Mouse (Mus musculus) intestine, embryonic 16.5 days (tissue): Measurements from ENCODE around the gene Laptm5. TPM values are rescaled to one million over a fixed set of nuclear protein-coding genes. Genes with fewer than 3 reads are reported as not detected.
A peak's percentile ranks its signal among the peaks of the same experiment; 100 is the strongest.

Experiments
- ATAC-seq: fragments of 200-750 bp; cut with Nextera tagmentation; 2 replicates; pipeline ENCODE4 v1.8.0; 2017; ENCODE audit warnings: moderate TSS enrichment, moderate library complexity
- H3K27ac ChIP-seq: fragments of 300-500 bp; sonication (generic); 2 replicates; pipeline ENCODE4 v1.5.1; 2014; ENCODE audit warnings: mild to moderate bottlenecking, low read length
- H3K27me3 ChIP-seq: fragments of 300-500 bp; sonication (generic); replicated peaks from 2 replicates; pipeline ENCODE4 v1.6.1; 2014; ENCODE audit warnings: low read length, control low read depth, mixed read lengths; ENCODE audit not compliant: control insufficient read depth, insufficient read depth
- H3K36me3 ChIP-seq: fragments of 300-500 bp; sonication (generic); 2 replicates; pipeline ENCODE4 v1.6.1; 2014; ENCODE audit warnings: low read length, control low read depth; ENCODE audit not compliant: control insufficient read depth, insufficient read depth
- H3K4me1 ChIP-seq: fragments of 300-500 bp; sonication (generic); 2 replicates; pipeline ENCODE4 v1.6.1; 2014; ENCODE audit warnings: low read length, control low read depth, mixed read lengths; ENCODE audit not compliant: control insufficient read depth, insufficient read depth
- H3K4me2 ChIP-seq: fragments of 300-500 bp; sonication (generic); 2 replicates; pipeline ENCODE4 v1.6.1; 2014; ENCODE audit warnings: low read depth, low read length, control low read depth
- H3K4me3 ChIP-seq: fragments of 300-500 bp; sonication (generic); 2 replicates; pipeline ENCODE4 v1.5.1; 2014; ENCODE audit warnings: mild to moderate bottlenecking, low read length
- H3K9ac ChIP-seq: fragments of 300-500 bp; sonication (generic); 2 replicates; pipeline ENCODE4 v1.6.1; 2014; ENCODE audit warnings: low read depth, low read length
- H3K9me3 ChIP-seq: fragments of 300-500 bp; sonication (generic); 2 replicates; pipeline ENCODE4 v1.6.1; 2016; ENCODE audit warnings: low read length, control low read depth; ENCODE audit not compliant: control insufficient read depth
- WGBS: fragments of 180-500 bp; shearing (Covaris S2); extraction: QIAGEN DNeasy Blood & Tissue Kit; methylation state at CpG from one replicate; pipeline ENCODE4 v1.1.7; 2014; 5-methylcytosine and 5-hydroxymethylcytosine counted together
- polyA plus RNA-seq: library from polyadenylated mRNA; unstranded; fragments of >200 nt; fragmentation: Nextera tagmentation; extraction: Ambion mirVana; gene quantifications from 2 replicates; pipeline ENCODE4 v1.2.1, GENCODE M21; 2015

The Laptm5 gene
- polyA plus RNA-seq, 1 experiment from 2014 or later: 38.7 TPM

GRCm38 (mm10) chr4:130905882-130906281 is 7.0 kb upstream of the Laptm5 start:
- ATAC-seq: no peak
- H3K36me3 ChIP-seq: no peaks in the 10 kb centered on the region
- no peak overlapping the region for H3K9ac ChIP-seq
- H3K9me3 ChIP-seq: no peaks in the 10 kb centered on the region
- H3K4me3 ChIP-seq: no peak overlapping the region
- no peak overlapping the region for H3K27ac ChIP-seq
- 78% methylated on average over 6 of the region's 6 CpGs for WGBS
- no peaks in the 10 kb centered on the region for H3K27me3 ChIP-seq
- H3K4me1 ChIP-seq: no peaks in the 10 kb centered on the region
- H3K4me2 ChIP-seq: no peak overlapping the region

- 43% methylated on average over 8 of the region's 8 CpGs for WGBS
- H3K4me3 ChIP-seq: no peak overlapping the region
- H3K36me3 ChIP-seq: no peaks in the 10 kb centered on the region
- H3K4me2 ChIP-seq: no peak overlapping the region
- no peaks in the 10 kb centered on the region for H3K27me3 ChIP-seq
- no peaks in the 10 kb centered on the region for H3K9me3 ChIP-seq
- H3K27ac ChIP-seq: no peak overlapping the region
- no peak for ATAC-seq
- H3K9ac ChIP-seq: no peak overlapping the region
- H3K4me1 ChIP-seq: no peaks in the 10 kb centered on the region
These were observed 6.6 kb upstream of the Laptm5 start for GRCm38 (mm10) chr4:130906296-130906695.

- H3K9me3 ChIP-seq: no peaks in the 10 kb centered on the region
- no peaks in the 10 kb centered on the region for H3K36me3 ChIP-seq
- no peak overlapping the region for H3K27ac ChIP-seq
- no peak overlapping the region for H3K4me3 ChIP-seq
- no peak for ATAC-seq
- WGBS: 82% methylated on average over 19 of the region's 19 CpGs
- H3K9ac ChIP-seq: no peak overlapping the region
- no peaks in the 10 kb centered on the region for H3K27me3 ChIP-seq
- H3K4me1 ChIP-seq: no peaks in the 10 kb centered on the region
- H3K4me2 ChIP-seq: no peak overlapping the region
These were observed 5.5 kb upstream of the Laptm5 start for GRCm38 (mm10) chr4:130907200-130908069.

GRCm38 (mm10) chr4:130908133-130908532 is 4.8 kb upstream of the Laptm5 start:
- no peak overlapping the region for H3K4me3 ChIP-seq
- H3K27me3 ChIP-seq: no peaks in the 10 kb centered on the region
- 88% methylated on average over 10 of the region's 10 CpGs for WGBS
- no peak overlapping the region for H3K27ac ChIP-seq
- H3K9me3 ChIP-seq: no peaks in the 10 kb centered on the region
- H3K4me2 ChIP-seq: no peak overlapping the region
- ATAC-seq: no peak
- H3K4me1 ChIP-seq: no peaks in the 10 kb centered on the region
- H3K9ac ChIP-seq: no peak overlapping the region
- H3K36me3 ChIP-seq: no peaks in the 10 kb centered on the region

- H3K36me3 ChIP-seq: no peaks in the 10 kb centered on the region
- 61% methylated on average over 17 of the region's 17 CpGs for WGBS
- no peaks in the 10 kb centered on the region for H3K9me3 ChIP-seq
- no peaks in the 10 kb centered on the region for H3K27me3 ChIP-seq
- H3K4me2 ChIP-seq: no peak overlapping the region
- H3K4me3 ChIP-seq: no peak overlapping the region
- H3K27ac ChIP-seq: no peak overlapping the region
- H3K4me1 ChIP-seq: no peaks in the 10 kb centered on the region
- no peak for ATAC-seq
- H3K9ac ChIP-seq: no peak overlapping the region
These were observed 3.6 kb upstream of the Laptm5 start for GRCm38 (mm10) chr4:130909167-130909874.

GRCm38 (mm10) chr4:130910666-130911065 is 2.3 kb upstream of the Laptm5 start:
- Histone ChIP-seq H3K9me3 (no peaks in the 10 kb centered on the region), H3K27me3 (no peaks in the 10 kb centered on the region), H3K4me1 (no peaks in the 10 kb centered on the region), H3K36me3 (no peaks in the 10 kb centered on the region), H3K27ac (no peak overlapping the region), H3K9ac (no peak overlapping the region), H3K4me3 (no peak overlapping the region), H3K4me2 (no peak overlapping the region)
- 37% methylated on average over 7 of the region's 7 CpGs for WGBS
- no peak for ATAC-seq

GRCm38 (mm10) chr4:130912626-130913025 is 299 bp upstream of the Laptm5 start:
- 76% methylated on average over 3 of the region's 3 CpGs for WGBS
- ATAC-seq: no peak
- H3K4me2 ChIP-seq: no peak overlapping the region

GRCm38 (mm10) chr4:130913511-130913910 is 586 bp downstream of the Laptm5 start:
- 67% methylated on average over 3 of the region's 3 CpGs for WGBS
- Histone ChIP-seq H3K4me3 (no peak overlapping the region; the same call in 1 of the 2 replicates), H3K9ac (0 out of 2 replicates have a peak overlapping the region, but pooled peaks have one; percentile 3), H3K4me1 (no peaks in the 10 kb centered on the region), H3K4me2 (no peak overlapping the region), H3K36me3 (no peaks in the 10 kb centered on the region), H3K27me3 (no peaks in the 10 kb centered on the region), H3K27ac (no peak overlapping the region), H3K9me3 (no peaks in the 10 kb centered on the region)
- ATAC-seq: no peak

More at GRCm38 (mm10) chr4:130912626-130913025, 299 bp upstream of the Laptm5 start:
- no peak overlapping the region for H3K4me3 ChIP-seq
- H3K27ac ChIP-seq: no peak overlapping the region
- no peaks in the 10 kb centered on the region for H3K27me3 ChIP-seq
- no peaks in the 10 kb centered on the region for H3K36me3 ChIP-seq
- no peaks in the 10 kb centered on the region for H3K4me1 ChIP-seq
- H3K9ac ChIP-seq: no peak overlapping the region
- H3K9me3 ChIP-seq: no peaks in the 10 kb centered on the region

GRCm38 (mm10) chr4:130914011-130914410 is 1.1 kb downstream of the Laptm5 start:
- H3K9me3 ChIP-seq: no peaks in the 10 kb centered on the region
- H3K27ac ChIP-seq: no peak overlapping the region
- H3K4me3 ChIP-seq: no peak overlapping the region

More at GRCm38 (mm10) chr4:130914011-130914410, 1.1 kb downstream of the Laptm5 start:
- WGBS: 83% methylated on average over 4 of the region's 4 CpGs
- no peak for ATAC-seq
- 0 out of 2 replicates have a peak overlapping the region, but pooled peaks have one; percentile 3 for H3K9ac ChIP-seq
- no peaks in the 10 kb centered on the region for H3K27me3 ChIP-seq
- no peaks in the 10 kb centered on the region for H3K36me3 ChIP-seq
- no peak overlapping the region for H3K4me2 ChIP-seq
- no peaks in the 10 kb centered on the region for H3K4me1 ChIP-seq
